Mouse (Mus musculus) olfactory bulb, adult 2 months (tissue): ENCODE data around the gene Olfr394. TPM values are rescaled to one million over a fixed set of nuclear protein-coding genes. Genes with fewer than 3 reads are reported as not detected.
"Not testable (repeated sequence)": the region's sequence is repeated elsewhere in the genome, so short reads cannot be mapped to it uniquely, and the experiment has no call there.

Experiments
- H3K27ac ChIP-seq: fragments of 200-500 bp; 2 replicates; pipeline ENCODE4 v1.5.1; 2012; ENCODE audit warnings: low read depth, low read length; ENCODE audit not compliant: insufficient read depth
- H3K4me1 ChIP-seq: fragments of 200-500 bp; 2 replicates; pipeline ENCODE4 v1.6.1; 2012; ENCODE audit warnings: low read length; ENCODE audit not compliant: control insufficient read depth, insufficient read depth
- H3K4me3 ChIP-seq: fragments of 200-500 bp; 2 replicates; pipeline ENCODE4 v1.5.1; 2012; ENCODE audit warnings: mild to moderate bottlenecking, low read depth, low read length, moderate library complexity; ENCODE audit not compliant: insufficient read depth
- CTCF ChIP-seq: fragments of 200-500 bp; IDR thresholded peaks from 2 replicates; pipeline ENCODE4 v1.5.1; 2012; ENCODE audit warnings: low read depth, mild to moderate bottlenecking, low read length, moderate library complexity; ENCODE audit not compliant: insufficient read depth
- POLR2A ChIP-seq: fragments of 200-500 bp; IDR thresholded peaks from 2 replicates; pipeline ENCODE4 v1.6.1; 2012; ENCODE audit warnings: mild to moderate bottlenecking, low read depth, low read length, moderate library complexity; ENCODE audit not compliant: insufficient read depth
- WGBS: fragments of 180-500 bp; shearing (Covaris S2); methylation state at CpG from one replicate; pipeline ENCODE4 v1.1.7; 2018; 5-methylcytosine and 5-hydroxymethylcytosine counted together
- polyA plus RNA-seq: library from polyadenylated mRNA; stranded (reverse); fragments of >200 nt; gene quantifications from 2 replicates; pipeline ENCODE4 v1.2.4, GENCODE M21; 2012; ENCODE audit warnings: low replicate concordance; ENCODE audit not compliant: missing spikeins, insufficient read depth, insufficient read length

Gene Olfr394
- not detected in 2 replicates for polyA plus RNA-seq

DNA sequence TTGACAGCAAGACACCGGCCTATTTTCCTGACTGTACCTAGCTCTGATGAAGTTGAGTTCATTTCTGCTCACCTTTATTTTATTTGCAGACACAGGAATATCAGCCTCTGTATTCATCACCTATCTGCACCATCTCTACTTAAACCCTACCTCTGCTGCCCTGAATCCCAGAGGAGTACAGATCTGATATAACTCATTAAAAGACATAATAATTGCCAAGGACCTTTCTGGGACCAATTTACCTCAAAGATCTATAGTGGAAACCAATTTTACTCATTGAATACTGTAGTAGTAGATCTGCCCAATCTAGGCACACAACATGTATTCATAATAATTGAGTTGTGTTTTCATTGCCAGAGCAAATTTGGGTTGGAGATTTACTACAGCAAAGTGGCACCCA is at the start of gene Olfr394:
TSS of gene Olfr394 (minus strand) at position 101 of the 400 bp plus-strand sequence.
- WGBS = 82% methylated on average over 1 of the region's 1 CpGs
- no peak for TF ChIP-seq POLR2A
- TF ChIP-seq CTCF = no peak
- H3K27ac ChIP-seq = no peak within 1 kb of the TSS
- no peaks in the 10 kb centered on the region for H3K4me1 ChIP-seq
- H3K4me3 ChIP-seq = no peak within 1 kb of the TSS

DNA sequence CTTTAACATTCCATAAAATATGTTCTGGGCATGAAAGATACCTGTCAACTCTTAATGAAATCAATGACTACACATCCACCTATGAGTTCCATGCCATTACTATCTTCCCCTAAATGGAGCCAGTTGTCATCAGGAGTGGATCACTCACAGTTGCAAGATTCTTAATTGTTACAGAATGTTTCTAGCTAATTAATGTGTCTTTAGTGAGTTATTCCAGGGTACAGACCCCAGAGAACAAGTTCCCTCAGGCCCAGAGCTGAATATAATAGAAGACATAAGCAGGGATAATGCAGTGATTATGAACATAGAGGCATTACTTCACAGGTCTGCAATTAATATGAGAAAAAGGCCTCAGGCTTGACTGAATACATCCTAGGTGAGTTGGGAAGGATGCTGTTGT is 45.8 kb upstream of the Olfr394 start, which contains the start of gene Olfr23:
TSS of gene Olfr23 (plus strand) at position 301 of the 400 bp plus-strand sequence.
- H3K27ac ChIP-seq = no peak within 1 kb of the TSS
- no peak within 1 kb of the TSS for H3K4me3 ChIP-seq
- TF ChIP-seq CTCF (no peak), POLR2A (no peak)
- no peaks in the 10 kb centered on the region for H3K4me1 ChIP-seq

DNA sequence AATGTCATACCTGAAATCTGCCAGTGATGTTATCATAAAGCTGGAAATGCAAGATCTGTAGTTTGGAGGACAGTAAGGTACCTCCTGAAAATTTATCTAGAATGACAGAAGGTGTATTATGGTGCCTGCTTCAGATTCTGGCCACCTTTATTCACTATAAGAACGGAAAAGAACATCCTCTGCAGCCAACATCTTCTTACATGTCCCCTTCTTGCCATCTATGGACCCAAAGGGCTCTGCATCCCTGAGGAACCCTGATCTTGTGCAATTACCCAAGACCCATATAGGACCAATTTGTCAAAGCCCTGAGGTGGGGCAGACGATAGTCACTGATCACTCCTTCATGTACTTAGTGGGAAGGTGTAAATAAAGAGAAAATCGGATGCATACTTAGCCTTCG is 18.6 kb upstream of the Olfr394 start, which contains the start of gene Olfr395:
TSS of gene Olfr395 (minus strand) at position 101 of the 400 bp plus-strand sequence.
- not testable (repeated sequence) for H3K27ac ChIP-seq, H3K4me1 ChIP-seq, H3K4me3 ChIP-seq
- 77% methylated on average over 4 of the region's 4 CpGs for WGBS

DNA sequence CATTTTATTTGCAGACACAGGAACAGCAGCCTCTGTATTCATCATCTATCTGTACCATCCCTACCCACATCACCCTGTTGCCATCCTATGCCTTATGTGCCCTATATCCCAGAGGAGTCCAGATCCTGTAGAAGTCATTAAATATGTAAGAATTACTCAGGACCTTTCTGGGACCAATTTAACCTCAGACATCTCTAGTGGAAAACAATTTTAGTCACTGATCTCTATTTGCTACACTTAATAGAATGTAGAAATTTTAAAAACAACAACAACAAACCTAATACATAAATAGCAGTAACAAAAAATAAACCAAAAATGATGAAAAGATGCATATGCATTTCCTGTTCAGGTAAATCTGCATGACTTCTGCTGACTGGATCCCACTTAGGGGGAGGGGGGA is 39.2 kb downstream of the Olfr394 start, which contains the start of gene Olfr393:
TSS of gene Olfr393 (minus strand) at position 101 of the 400 bp plus-strand sequence.
- Histone ChIP-seq H3K27ac (no peak within 1 kb of the TSS), H3K4me3 (no peak within 1 kb of the TSS)
- TF ChIP-seq CTCF (no peak), POLR2A (no peak)

More for the DNA sequence above, 39.2 kb downstream of the Olfr394 start, which contains the start of gene Olfr393:
- no peaks in the 10 kb centered on the region for H3K4me1 ChIP-seq

Other genes with a start within 250 kb of the Olfr394 start
- gene Zfp735, start 202.0 kb downstream of the Olfr394 start, polyA plus RNA-seq = not detected in 2 replicates
- not detected in 2 replicates for gene Olfr389, start 110.1 kb downstream of the Olfr394 start, polyA plus RNA-seq
- gene Olfr390, start 107.8 kb downstream of the Olfr394 start, polyA plus RNA-seq = not detected in 2 replicates
- not detected in 2 replicates for gene Olfr391-ps, start 87.7 kb downstream of the Olfr394 start, polyA plus RNA-seq
- not detected in 2 replicates for gene Olfr392, start 73.7 kb downstream of the Olfr394 start, polyA plus RNA-seq
- gene Olfr393, start 39.3 kb downstream of the Olfr394 start, polyA plus RNA-seq = not detected in 2 replicates
- not detected in 2 replicates for gene Olfr395, start 18.5 kb upstream of the Olfr394 start, polyA plus RNA-seq
- gene Olfr23, start 45.9 kb upstream of the Olfr394 start, polyA plus RNA-seq = not detected in 2 replicates
- gene Olfr397, start 70.0 kb upstream of the Olfr394 start, polyA plus RNA-seq = not detected in 2 replicates
- gene Olfr398, start 99.6 kb upstream of the Olfr394 start, polyA plus RNA-seq = not detected in 2 replicates
- not detected in 2 replicates for gene Olfr139, start 165.8 kb upstream of the Olfr394 start, polyA plus RNA-seq
- not detected in 2 replicates for gene Olfr399, start 165.8 kb upstream of the Olfr394 start, polyA plus RNA-seq
- gene Zfp616, start 179.2 kb upstream of the Olfr394 start, polyA plus RNA-seq = not detected in 2 replicates
- gene Olfr401, start 222.9 kb upstream of the Olfr394 start, polyA plus RNA-seq = not detected in 2 replicates